Mouse (Mus musculus): ENCODE measurements at regions not wholly inside any gene's neighbourhood (a gene's known extent, or its start where the extent isn't known, plus 50 kb on each side); places are given as distances from the start of the nearest gene placed in this dataset.
A peak's percentile ranks its signal among the peaks of the same experiment; 100 is the strongest.

GRCm38 (mm10) chr12:16477572-16477971 lies 133.2 kb downstream of the Lpin1 start:
- no peak for DNase-seq (ENCODE audit: low spot score in 2 of 2)

- DNase-seq (ENCODE audit: low spot score in 2 of 2): peak in 1 of 2 experiments; percentile 5
Measured at GRCm38 (mm10) chr12:16474361-16475080, 136.2 kb downstream of the Lpin1 start.

GRCm38 (mm10) chr12:16457419-16457818 lies 153.3 kb downstream of the Lpin1 start:
- no peak for DNase-seq (ENCODE audit: low spot score in 2 of 2)

- DNase-seq (ENCODE audit: low spot score in 2 of 2): no peak
Measured at GRCm38 (mm10) chr12:16450771-16451435, 159.9 kb downstream of the Lpin1 start.

GRCm38 (mm10) chr12:16438717-16439116 lies 172.0 kb downstream of the Lpin1 start:
- no peak for DNase-seq (ENCODE audit: low spot score in 2 of 2)

GRCm38 (mm10) chr12:16436961-16437360 lies 173.8 kb downstream of the Lpin1 start:
- DNase-seq (ENCODE audit: low spot score in 2 of 2): no peak

GRCm38 (mm10) chr12:16436255-16436654 lies 174.5 kb downstream of the Lpin1 start:
- DNase-seq (ENCODE audit: low spot score in 2 of 2): no peak

GRCm38 (mm10) chr12:16434739-16435138 lies 176.0 kb downstream of the Lpin1 start:
- DNase-seq (ENCODE audit: low spot score in 2 of 2): no peak

GRCm38 (mm10) chr12:16434225-16434624 lies 176.5 kb downstream of the Lpin1 start:
- DNase-seq (ENCODE audit: low spot score in 2 of 2): no peak

- no peak for DNase-seq (ENCODE audit: low spot score in 2 of 2)
Measured at GRCm38 (mm10) chr12:16425980-16426379, 184.8 kb downstream of the Lpin1 start.

GRCm38 (mm10) chr12:16424526-16424925 lies 186.2 kb downstream of the Lpin1 start:
- DNase-seq (ENCODE audit: low spot score in 2 of 2): no peak

GRCm38 (mm10) chr12:16395720-16396119 lies 215.0 kb downstream of the Lpin1 start:
- DNase-seq (ENCODE audit: low spot score in 2 of 2): no peak

- no peak for DNase-seq (ENCODE audit: low spot score in 2 of 2)
Measured at GRCm38 (mm10) chr12:16392851-16393250, 217.9 kb downstream of the Lpin1 start.

GRCm38 (mm10) chr12:16391630-16392269 lies 219.0 kb downstream of the Lpin1 start:
- DNase-seq (ENCODE audit: low spot score in 2 of 2): peak; percentile 21 to 35

- DNase-seq (ENCODE audit: low spot score in 2 of 2): no peak
Measured at GRCm38 (mm10) chr12:16391163-16391562, 219.6 kb downstream of the Lpin1 start.

GRCm38 (mm10) chr12:16387035-16387434 lies 223.7 kb downstream of the Lpin1 start:
- DNase-seq (ENCODE audit: low spot score in 2 of 2): no peak

GRCm38 (mm10) chr12:16384396-16384795 lies 226.4 kb downstream of the Lpin1 start:
- no peak for DNase-seq (ENCODE audit: low spot score in 2 of 2)

GRCm38 (mm10) chr12:16383499-16383935 lies 227.2 kb downstream of the Lpin1 start:
- DNase-seq (ENCODE audit: low spot score in 2 of 2): peak in 1 of 2 experiments; percentile 5

GRCm38 (mm10) chr12:16382417-16382988 lies 228.3 kb downstream of the Lpin1 start:
- DNase-seq (ENCODE audit: low spot score in 2 of 2): no peak

- no peak for DNase-seq (ENCODE audit: low spot score in 2 of 2)
Measured at GRCm38 (mm10) chr12:16381026-16381425, 229.7 kb downstream of the Lpin1 start.

GRCm38 (mm10) chr12:16380346-16380745 lies 230.4 kb downstream of the Lpin1 start:
- DNase-seq (ENCODE audit: low spot score in 2 of 2): no peak

- no peak for DNase-seq (ENCODE audit: low spot score in 2 of 2)
Measured at GRCm38 (mm10) chr12:16379415-16379814, 231.4 kb downstream of the Lpin1 start.
